Mouse (Mus musculus): ENCODE results near the gene Ascc1. TPM values are rescaled to one million over a fixed set of nuclear protein-coding genes. Genes with fewer than 3 reads are reported as not detected.

The Ascc1 gene
- polyA plus RNA-seq, 1 experiment, result 26.2 TPM

DNA sequence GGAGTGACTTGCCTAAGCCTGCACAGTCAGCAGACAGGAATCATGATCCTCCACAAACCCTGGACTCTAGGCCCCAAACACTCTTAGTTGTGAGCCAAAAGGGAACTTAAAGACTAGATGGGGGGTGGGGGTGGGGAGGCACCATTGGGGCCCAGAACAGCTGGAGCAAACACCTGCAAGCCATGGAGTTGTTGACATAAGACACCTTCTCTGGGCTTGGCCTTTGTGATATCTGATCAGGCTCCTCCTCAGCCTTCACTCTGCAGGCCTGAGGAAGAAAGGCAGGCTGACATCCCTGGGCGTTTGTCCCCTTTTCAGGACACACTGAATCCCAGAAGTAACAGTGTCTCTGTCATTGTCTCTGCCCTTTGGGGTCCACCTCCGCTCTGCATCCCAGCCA is 39.0 kb upstream of the Ascc1 start:
- TF ChIP-seq POLR2A (IDR thresholded peaks at IDR 0.05; ENCODE audit: control insufficient read depth, extremely low read depth, insufficient read depth, low read length, poor library complexity) (no peak), CTCF (IDR thresholded peaks at IDR 0.05; ENCODE audit: borderline replicate concordance, control insufficient read depth, extremely low read depth, insufficient read depth, low read length, poor library complexity) (no peak)
- no peak for DNase-seq
- H3K4me1 ChIP-seq (replicated peaks; ENCODE audit: control insufficient read depth, insufficient read depth, low read length), result peaks cover 35% of the 10 kb centered on the region
- H3K36me3 ChIP-seq (ENCODE audit: control insufficient read depth, insufficient read depth, low read length), result no peaks in the 10 kb centered on the region
- H3K4me3 ChIP-seq (ENCODE audit: control insufficient read depth, insufficient read depth, low read length), result no peak overlapping the region
- peak overlapping the region; percentile 78 for H3K27ac ChIP-seq (ENCODE audit: control insufficient read depth, insufficient read depth, low read length)
- H3K27me3 ChIP-seq (ENCODE audit: control insufficient read depth, insufficient read depth, low read length), result no peaks in the 10 kb centered on the region
- whole genome bisulfite sequencing, result 65% methylated on average over 2 of the region's 2 CpGs

DNA sequence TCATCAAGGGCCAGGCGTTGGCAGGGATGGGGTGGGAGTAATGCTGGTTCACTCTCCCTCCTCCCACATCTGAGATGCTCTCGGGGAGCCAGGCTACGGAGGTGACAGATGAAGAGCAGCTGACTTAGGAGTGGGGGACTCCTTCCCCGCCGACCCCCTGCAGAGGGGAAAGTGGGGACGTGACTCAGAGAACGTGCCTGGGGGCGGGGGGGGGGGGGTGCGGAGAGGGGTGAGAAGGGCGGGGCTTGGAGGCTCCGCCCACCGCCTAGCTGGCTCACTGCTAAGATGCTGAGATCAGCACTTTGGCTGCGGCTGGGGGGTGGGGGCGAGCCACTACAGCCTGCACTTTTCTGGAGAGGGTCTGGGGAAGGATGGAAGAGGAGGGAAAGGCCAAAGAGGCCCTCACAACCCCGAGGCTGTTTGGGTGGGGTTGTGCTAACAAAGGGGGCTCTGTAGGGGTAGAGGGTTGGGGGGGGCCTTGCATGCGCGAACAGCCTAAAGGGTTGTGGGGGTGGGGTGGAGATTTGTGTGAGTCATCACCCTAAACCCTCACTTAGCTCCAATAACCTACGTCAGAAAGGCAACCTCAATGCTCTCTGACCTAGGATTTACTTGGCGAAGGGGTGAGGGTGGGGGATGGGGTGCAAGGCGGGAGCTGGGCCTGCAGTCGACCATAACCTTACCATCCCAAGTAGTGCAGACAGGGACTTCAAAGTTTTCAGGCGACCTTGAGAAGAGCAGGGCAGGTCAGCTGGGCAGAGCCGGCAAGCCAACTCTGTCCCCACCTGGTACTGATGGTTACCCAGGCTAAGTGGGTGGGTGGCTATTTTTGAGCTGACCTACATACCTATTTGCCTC is 37.9 kb upstream of the Ascc1 start:
- peak overlapping the region; percentile 78 for H3K27ac ChIP-seq (ENCODE audit: control insufficient read depth, insufficient read depth, low read length)
- no peak for TF ChIP-seq CTCF (IDR thresholded peaks at IDR 0.05; ENCODE audit: borderline replicate concordance, control insufficient read depth, extremely low read depth, insufficient read depth, low read length, poor library complexity)
- H3K27me3 ChIP-seq (ENCODE audit: control insufficient read depth, insufficient read depth, low read length), result no peaks in the 10 kb centered on the region
- no peaks in the 10 kb centered on the region for H3K36me3 ChIP-seq (ENCODE audit: control insufficient read depth, insufficient read depth, low read length)
- peaks cover 29% of the 10 kb centered on the region for H3K4me1 ChIP-seq (replicated peaks; ENCODE audit: control insufficient read depth, insufficient read depth, low read length)
- WGBS, result 26% methylated on average over 20 of the region's 23 CpGs
- no peak overlapping the region for H3K4me3 ChIP-seq (ENCODE audit: control insufficient read depth, insufficient read depth, low read length)
- DNase-seq, result peak; percentile 53

DNA sequence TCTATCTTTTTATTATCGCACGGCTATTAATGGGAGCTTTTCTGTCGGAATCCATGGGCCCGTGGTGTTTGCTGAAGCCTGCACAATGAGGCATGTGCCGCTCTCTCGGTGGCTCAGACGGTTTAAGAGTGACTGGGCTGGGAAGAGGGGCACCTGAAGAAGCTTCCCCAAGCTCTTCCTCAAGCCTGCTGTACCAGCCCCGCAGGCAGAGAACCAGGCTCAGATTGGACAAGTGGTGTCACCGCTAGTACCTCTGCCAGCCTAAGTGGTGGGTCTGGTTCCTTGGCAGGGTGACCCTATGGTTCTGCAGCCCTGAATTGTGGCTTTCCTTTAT is 37.3 kb upstream of the Ascc1 start:
- DNase-seq, result no peak
- Histone ChIP-seq H3K27me3 (ENCODE audit: control insufficient read depth, insufficient read depth, low read length) (no peaks in the 10 kb centered on the region), H3K4me1 (replicated peaks; ENCODE audit: control insufficient read depth, insufficient read depth, low read length) (peaks cover 32% of the 10 kb centered on the region), H3K27ac (ENCODE audit: control insufficient read depth, insufficient read depth, low read length) (peak overlapping the region; percentile 43; the same call in 1 of the 2 replicates), H3K36me3 (ENCODE audit: control insufficient read depth, insufficient read depth, low read length) (no peaks in the 10 kb centered on the region), H3K4me3 (ENCODE audit: control insufficient read depth, insufficient read depth, low read length) (no peak overlapping the region)
- no peak for TF ChIP-seq CTCF (IDR thresholded peaks at IDR 0.05; ENCODE audit: borderline replicate concordance, control insufficient read depth, extremely low read depth, insufficient read depth, low read length, poor library complexity)
- TF ChIP-seq POLR2A (IDR thresholded peaks at IDR 0.05; ENCODE audit: control insufficient read depth, extremely low read depth, insufficient read depth, low read length, poor library complexity), result no peak
- 89% methylated on average over 9 of the region's 9 CpGs for WGBS

DNA sequence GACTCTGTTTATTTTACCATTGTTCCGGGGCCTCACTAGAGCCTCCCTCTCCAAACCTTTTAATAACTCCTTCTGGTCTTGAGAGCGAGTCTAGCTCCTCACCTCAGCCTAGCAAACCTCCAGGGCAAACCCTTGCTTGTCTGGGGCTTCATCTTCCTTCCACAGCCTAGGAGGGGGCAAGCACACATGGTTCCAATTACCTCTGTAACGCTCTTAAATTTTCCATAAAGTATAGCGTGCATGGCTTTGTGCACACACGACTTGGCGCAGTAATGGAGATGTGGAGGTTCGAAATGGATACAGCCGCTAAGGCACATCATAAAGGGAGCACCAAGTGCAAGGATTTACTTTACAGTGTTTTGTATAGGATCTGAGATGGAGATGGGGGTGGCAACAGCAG is 36.8 kb upstream of the Ascc1 start:
- TF ChIP-seq POLR2A (IDR thresholded peaks at IDR 0.05; ENCODE audit: control insufficient read depth, extremely low read depth, insufficient read depth, low read length, poor library complexity) (no peak), CTCF (IDR thresholded peaks at IDR 0.05; ENCODE audit: borderline replicate concordance, control insufficient read depth, extremely low read depth, insufficient read depth, low read length, poor library complexity) (no peak)
- Histone ChIP-seq H3K4me1 (replicated peaks; ENCODE audit: control insufficient read depth, insufficient read depth, low read length) (peaks cover 36% of the 10 kb centered on the region), H3K4me3 (ENCODE audit: control insufficient read depth, insufficient read depth, low read length) (no peak overlapping the region), H3K36me3 (ENCODE audit: control insufficient read depth, insufficient read depth, low read length) (no peaks in the 10 kb centered on the region), H3K27me3 (ENCODE audit: control insufficient read depth, insufficient read depth, low read length) (no peaks in the 10 kb centered on the region), H3K27ac (ENCODE audit: control insufficient read depth, insufficient read depth, low read length) (no peak overlapping the region)
- DNase-seq, result no peak
- WGBS, result 96% methylated on average over 8 of the region's 8 CpGs

DNA sequence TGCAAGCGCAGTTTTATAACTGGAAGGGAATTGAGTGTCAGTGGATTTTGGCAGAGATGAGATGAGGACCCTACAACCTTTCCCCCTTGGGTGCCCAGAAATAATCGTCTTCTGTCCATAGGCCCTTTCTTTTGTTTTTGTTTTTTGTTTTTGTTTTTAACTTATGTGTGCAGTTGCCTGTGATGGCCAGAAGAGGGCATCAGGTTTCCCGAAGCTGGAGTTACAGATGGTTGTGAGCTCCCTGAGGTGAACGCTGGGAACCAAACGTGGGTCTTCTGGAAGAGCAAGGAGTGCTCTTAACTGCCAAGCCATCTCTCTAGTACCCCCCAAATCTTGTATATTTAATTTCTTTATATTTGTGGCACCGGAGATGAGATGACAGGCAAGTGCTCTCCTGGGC is 35.9 kb upstream of the Ascc1 start:
- Histone ChIP-seq H3K36me3 (ENCODE audit: control insufficient read depth, insufficient read depth, low read length) (no peaks in the 10 kb centered on the region), H3K4me3 (ENCODE audit: control insufficient read depth, insufficient read depth, low read length) (no peak overlapping the region), H3K27ac (ENCODE audit: control insufficient read depth, insufficient read depth, low read length) (no peak overlapping the region), H3K4me1 (replicated peaks; ENCODE audit: control insufficient read depth, insufficient read depth, low read length) (peaks cover 44% of the 10 kb centered on the region), H3K27me3 (ENCODE audit: control insufficient read depth, insufficient read depth, low read length) (no peaks in the 10 kb centered on the region)
- no peak for TF ChIP-seq CTCF (IDR thresholded peaks at IDR 0.05; ENCODE audit: borderline replicate concordance, control insufficient read depth, extremely low read depth, insufficient read depth, low read length, poor library complexity)
- TF ChIP-seq POLR2A (IDR thresholded peaks at IDR 0.05; ENCODE audit: control insufficient read depth, extremely low read depth, insufficient read depth, low read length, poor library complexity), result no peak
- no peak for DNase-seq
- 94% methylated on average over 6 of the region's 6 CpGs for WGBS

DNA sequence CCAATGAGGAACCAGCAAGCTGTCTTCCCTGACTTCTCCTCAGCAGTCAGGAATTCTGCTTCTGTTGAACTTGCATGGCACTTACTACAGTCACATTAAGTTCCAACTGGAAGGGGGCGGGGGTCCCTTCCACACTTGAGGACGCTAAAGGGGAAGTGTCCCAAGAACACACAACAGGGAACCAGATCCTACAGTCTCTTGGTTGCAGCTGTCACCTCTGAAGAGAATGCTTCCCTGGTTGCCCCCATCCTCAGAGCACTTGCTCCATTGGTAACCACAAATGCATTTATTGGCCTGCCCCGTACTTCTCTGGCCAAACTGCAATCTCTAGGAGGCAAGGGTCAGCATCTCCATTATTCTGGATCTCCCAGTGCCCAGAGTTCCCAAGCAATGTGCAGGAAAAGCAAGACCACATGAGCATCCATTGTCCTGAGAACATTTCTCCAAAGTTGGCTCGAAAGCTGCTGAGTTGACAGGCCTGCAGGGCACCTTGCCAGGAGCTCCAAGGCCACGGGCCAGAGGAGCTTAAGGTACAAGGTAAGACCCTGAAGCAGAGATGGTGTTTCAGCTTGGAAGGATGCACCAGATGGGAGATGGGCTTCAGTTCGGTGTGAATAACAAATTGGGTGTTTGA is 35.2 kb upstream of the Ascc1 start:
- no peaks in the 10 kb centered on the region for H3K36me3 ChIP-seq (ENCODE audit: control insufficient read depth, insufficient read depth, low read length)
- no peaks in the 10 kb centered on the region for H3K27me3 ChIP-seq (ENCODE audit: control insufficient read depth, insufficient read depth, low read length)
- H3K27ac ChIP-seq (ENCODE audit: control insufficient read depth, insufficient read depth, low read length), result no peak overlapping the region
- peaks cover 50% of the 10 kb centered on the region for H3K4me1 ChIP-seq (replicated peaks; ENCODE audit: control insufficient read depth, insufficient read depth, low read length)
- WGBS, result 80% methylated on average over 6 of the region's 6 CpGs
- DNase-seq, result no peak
- no peak for TF ChIP-seq POLR2A (IDR thresholded peaks at IDR 0.05; ENCODE audit: control insufficient read depth, extremely low read depth, insufficient read depth, low read length, poor library complexity)
- TF ChIP-seq CTCF (IDR thresholded peaks at IDR 0.05; ENCODE audit: borderline replicate concordance, control insufficient read depth, extremely low read depth, insufficient read depth, low read length, poor library complexity), result no peak
- no peak overlapping the region for H3K4me3 ChIP-seq (ENCODE audit: control insufficient read depth, insufficient read depth, low read length)

All from thymus, adult 2 months (tissue).